ENCODE assay signal across 10 mouse cellular contexts in genomic region chr9:57146451-57147066, GRCm38 (mm10). TPM values are rescaled to one million over a fixed set of nuclear protein-coding genes. Genes with fewer than 3 reads are reported as not detected.
DNase-seq lines count a peak whose midpoint lies in the region; ATAC-seq lines count a peak whose summit lies in the region.
"Had no signal": no experiment of that assay in that cellular context is flagged by ENCODE, and none has a peak within 500 bp of the region (broad histone marks: within the 10 kb centered on the region; RNA-seq: fewer than 3 reads in every experiment).

No protein-coding gene starts in this region.

- H3K27ac ChIP-seq in heart, embryonic 15.5 days, result no peak overlapping the region
- H3K27ac ChIP-seq in forebrain, embryonic 15.5 days (replicated peaks), result no peak overlapping the region
- H3K27ac ChIP-seq in midbrain, embryonic 16.5 days (ENCODE audit: low read length), result no peak overlapping the region
- H3K27ac ChIP-seq: liver, embryonic 14.5 days had no signal

- ATAC-seq in heart, embryonic 15.5 days (replicated peaks; ENCODE audit: insufficient number of reproducible peaks, insufficient read depth, low FRiP score, low read depth), result no peak
- no peak for ATAC-seq in forebrain, embryonic 15.5 days (replicated peaks)
- ATAC-seq in midbrain, embryonic 16.5 days, result no peak
- ATAC-seq: activated CD4-positive, CD25-positive, alpha-beta regulatory T cell, adult 4 months had no signal

- WGBS in heart, embryonic 15.5 days, result 86% methylated on average over 17 of the region's 17 CpGs
- 87% methylated on average over 17 of the region's 17 CpGs for WGBS in forebrain, embryonic 15.5 days
- WGBS in midbrain, embryonic 16.5 days, result 82% methylated on average over 17 of the region's 17 CpGs

- H3K4me2 ChIP-seq in heart, embryonic 15.5 days, result peak overlapping the region; percentile 87; the same call in 1 of the 2 replicates
- 0 out of 2 replicates have a peak overlapping the region, but pooled peaks have one; percentile 81 for H3K4me2 ChIP-seq in forebrain, embryonic 15.5 days (replicated peaks)
- peak overlapping the region; percentile 94 for H3K4me2 ChIP-seq in midbrain, embryonic 16.5 days (ENCODE audit: low read length)

- no peak for DNase-seq in heart, adult 9 months (ENCODE audit: low spot score in 2 of 2)
- DNase-seq in lung, postnatal 10 days, result peak; percentile 11
- DNase-seq in lung, postnatal 25 days (ENCODE audit: low spot score), result no peak
- no peak for DNase-seq in embryo, embryonic 10 days (ENCODE audit: low spot score)
- DNase-seq in right cerebral cortex, postnatal 4 days, result no peak

- no peaks in the 10 kb centered on the region for H3K9me3 ChIP-seq in heart, embryonic 15.5 days (replicated peaks)
- no peaks in the 10 kb centered on the region for H3K9me3 ChIP-seq in forebrain, embryonic 15.5 days
- H3K9me3 ChIP-seq in midbrain, embryonic 16.5 days (replicated peaks; ENCODE audit: control insufficient read depth, low read length, poor library complexity, severe bottlenecking), result no peaks in the 10 kb centered on the region

- H3K27me3 ChIP-seq in heart, embryonic 15.5 days, result no peaks in the 10 kb centered on the region
- no peaks in the 10 kb centered on the region for H3K27me3 ChIP-seq in forebrain, embryonic 15.5 days
- H3K27me3 ChIP-seq in midbrain, embryonic 16.5 days (ENCODE audit: control insufficient read depth, insufficient read depth, low read depth, low read length), result no peaks in the 10 kb centered on the region

- H3K9ac ChIP-seq in heart, embryonic 15.5 days, result no peak overlapping the region
- no peak overlapping the region for H3K9ac ChIP-seq in forebrain, embryonic 15.5 days (replicated peaks)
- no peak overlapping the region for H3K9ac ChIP-seq in midbrain, embryonic 16.5 days (ENCODE audit: low read depth, low read length)

- peaks cover 7% of the 10 kb centered on the region for H3K36me3 ChIP-seq in heart, embryonic 15.5 days
- peaks cover 10% of the 10 kb centered on the region for H3K36me3 ChIP-seq in forebrain, embryonic 15.5 days
- peaks cover 8% of the 10 kb centered on the region for H3K36me3 ChIP-seq in midbrain, embryonic 16.5 days (ENCODE audit: control insufficient read depth, insufficient read depth, low read length)

- H3K4me3 ChIP-seq in heart, embryonic 15.5 days, result no peak overlapping the region
- H3K4me3 ChIP-seq in forebrain, embryonic 15.5 days, result peak overlapping the region; percentile 57; the same call in 1 of the 2 replicates
- H3K4me3 ChIP-seq in midbrain, embryonic 16.5 days (ENCODE audit: low read depth, low read length), result no peak overlapping the region

- H3K4me1 ChIP-seq in heart, embryonic 15.5 days (replicated peaks), result peaks cover 17% of the 10 kb centered on the region
- H3K4me1 ChIP-seq in forebrain, embryonic 15.5 days, result peaks cover 21% of the 10 kb centered on the region
- H3K4me1 ChIP-seq in midbrain, embryonic 16.5 days (ENCODE audit: control insufficient read depth, insufficient read depth, low read length), result peaks cover 16% of the 10 kb centered on the region

RNA-seq across cellular contexts. Expression of gene Neil1, which starts 1.5 kb away (rescaled TPM):
- 5.7 and 7.0 TPM in 2 replicates for polyA plus RNA-seq in heart, embryonic 15.5 days (2015; fragmentation: Nextera tagmentation; extraction: Ambion mirVana)
- 7.8 and 8.8 TPM in 2 replicates for polyA plus RNA-seq in forebrain, embryonic 15.5 days (2015; fragmentation: Nextera tagmentation; extraction: Ambion mirVana)
- polyA plus RNA-seq in midbrain, embryonic 16.5 days (2015; fragmentation: Nextera tagmentation; extraction: Ambion mirVana), result 8.2 and 8.6 TPM in 2 replicates

RNA-seq across cellular contexts. Expression of gene Commd4, which starts 11.6 kb away (rescaled TPM):
- 57.7 and 73.4 TPM in 2 replicates for polyA plus RNA-seq in heart, embryonic 15.5 days (2015; fragmentation: Nextera tagmentation; extraction: Ambion mirVana)
- polyA plus RNA-seq in forebrain, embryonic 15.5 days (2015; fragmentation: Nextera tagmentation; extraction: Ambion mirVana), result 171 and 182 TPM in 2 replicates
- 191 and 202 TPM in 2 replicates for polyA plus RNA-seq in midbrain, embryonic 16.5 days (2015; fragmentation: Nextera tagmentation; extraction: Ambion mirVana)

RNA-seq across cellular contexts. Expression of gene Man2c1, which starts 16.1 kb away (rescaled TPM):
- polyA plus RNA-seq in heart, embryonic 15.5 days (2015; fragmentation: Nextera tagmentation; extraction: Ambion mirVana), result 45.6 and 65.5 TPM in 2 replicates
- polyA plus RNA-seq in forebrain, embryonic 15.5 days (2015; fragmentation: Nextera tagmentation; extraction: Ambion mirVana), result 72.4 and 74.3 TPM in 2 replicates
- polyA plus RNA-seq in midbrain, embryonic 16.5 days (2015; fragmentation: Nextera tagmentation; extraction: Ambion mirVana), result 94.0 TPM in 2 replicates
